Mouse (Mus musculus): ENCODE data around the gene Col26a1. TPM values are rescaled to one million over a fixed set of nuclear protein-coding genes. Genes with fewer than 3 reads are reported as not detected.

The Col26a1 gene
- polyA plus RNA-seq, 1 experiment: 0.02 TPM

DNA sequence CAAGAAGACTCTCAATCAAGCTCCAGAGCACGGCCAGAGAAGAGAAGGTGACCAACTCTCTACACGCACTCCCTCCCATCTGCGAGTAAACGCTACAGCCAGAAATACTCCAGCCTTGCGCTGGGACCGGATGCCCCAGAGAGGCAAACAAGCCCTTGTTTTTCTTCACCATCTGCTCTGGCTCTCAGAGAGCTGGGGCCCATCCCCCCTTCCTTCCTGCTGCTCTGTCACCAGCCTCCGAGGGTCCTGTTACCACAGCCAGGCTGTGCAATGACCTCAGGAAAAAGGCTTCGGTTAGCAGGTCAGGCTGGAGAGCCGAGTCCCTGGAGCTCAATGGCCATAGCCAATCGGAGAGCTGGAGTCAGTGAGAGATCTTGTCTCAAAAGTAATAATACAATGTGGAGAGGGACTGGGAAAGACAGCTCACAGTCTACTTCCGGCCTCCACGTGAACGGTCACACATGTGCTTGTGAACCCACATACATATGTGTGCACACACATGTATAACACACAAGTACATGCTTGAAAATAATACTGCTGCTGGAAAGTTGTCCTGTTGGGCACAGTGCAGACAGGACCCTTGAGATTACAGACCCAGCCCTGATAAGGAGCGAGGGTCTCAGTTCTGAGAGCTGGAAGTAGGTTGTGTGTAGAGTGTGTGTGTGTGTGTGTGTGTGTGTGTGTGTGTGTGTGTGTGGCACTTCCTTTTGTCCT is 18.9 kb downstream of the Col26a1 start:
- no peaks in the 10 kb centered on the region; the same call in 1 of the 2 replicates for H3K9me3 ChIP-seq (ENCODE audit: control insufficient read depth, low read length)
- no peaks in the 10 kb centered on the region for H3K36me3 ChIP-seq (ENCODE audit: control insufficient read depth)
- no peaks in the 10 kb centered on the region for H3K4me1 ChIP-seq (ENCODE audit: control insufficient read depth)
- H3K27me3 ChIP-seq (ENCODE audit: control insufficient read depth): no peaks in the 10 kb centered on the region; the same call in 1 of the 2 replicates
- TF ChIP-seq TAL1 (IDR thresholded peaks at IDR 0.05; ENCODE audit: low read length) (no peak), GATA1 (IDR thresholded peaks at IDR 0.05; ENCODE audit: low read length) (no peak)
- no peak overlapping the region for H3K4me3 ChIP-seq (replicated peaks)

DNA sequence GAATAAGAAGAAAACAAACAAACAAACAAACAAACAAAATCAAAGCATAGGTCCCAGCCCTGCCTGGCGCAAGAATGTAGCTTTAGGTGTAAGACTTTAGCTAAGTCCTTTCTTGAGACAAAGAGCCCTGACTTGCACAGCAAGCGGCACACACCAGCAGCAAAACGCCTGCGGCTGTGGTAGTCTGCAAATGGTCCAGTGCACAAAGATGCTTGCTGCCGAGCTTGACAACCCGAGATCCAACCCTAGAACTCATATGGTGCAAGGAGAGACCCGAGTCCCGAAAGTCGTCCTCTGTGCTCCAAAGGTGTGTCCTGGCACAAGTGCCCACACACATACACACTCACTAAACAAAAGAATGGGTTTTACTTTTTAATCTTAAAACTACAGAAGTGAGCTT is 19.7 kb downstream of the Col26a1 start:
- H3K9me3 ChIP-seq (ENCODE audit: control insufficient read depth, low read length): no peaks in the 10 kb centered on the region
- TF ChIP-seq TAL1 (IDR thresholded peaks at IDR 0.05; ENCODE audit: low read length): no peak
- TF ChIP-seq GATA1 (IDR thresholded peaks at IDR 0.05; ENCODE audit: low read length): no peak
- no peaks in the 10 kb centered on the region; the same call in 1 of the 2 replicates for H3K27me3 ChIP-seq (ENCODE audit: control insufficient read depth)
- H3K36me3 ChIP-seq (ENCODE audit: control insufficient read depth): no peaks in the 10 kb centered on the region
- H3K4me1 ChIP-seq (ENCODE audit: control insufficient read depth): no peaks in the 10 kb centered on the region
- H3K4me3 ChIP-seq (replicated peaks): no peak overlapping the region

DNA sequence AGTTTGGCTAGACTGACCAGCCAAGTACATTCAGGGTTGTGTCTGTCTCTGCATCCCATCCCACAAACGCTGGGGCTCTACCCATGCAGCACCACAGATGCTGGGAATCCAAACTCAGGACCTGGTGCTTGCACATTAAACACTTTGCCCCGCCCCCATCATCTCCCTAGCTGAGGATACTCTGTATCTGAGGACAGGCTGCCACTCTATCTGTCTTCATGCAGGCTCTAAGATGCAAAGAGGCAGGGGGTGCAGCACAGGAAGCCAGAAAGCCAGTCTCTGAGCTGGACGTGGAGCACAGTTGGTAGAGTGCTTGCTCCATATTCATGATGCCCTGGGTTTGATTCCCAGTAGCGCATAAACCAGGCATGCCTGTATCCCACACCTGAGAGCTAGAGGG is 20.2 kb downstream of the Col26a1 start:
- H3K4me1 ChIP-seq (ENCODE audit: control insufficient read depth): no peaks in the 10 kb centered on the region
- H3K27me3 ChIP-seq (ENCODE audit: control insufficient read depth): no peaks in the 10 kb centered on the region; the same call in 1 of the 2 replicates
- TF ChIP-seq GATA1 (IDR thresholded peaks at IDR 0.05; ENCODE audit: low read length) (no peak), TAL1 (IDR thresholded peaks at IDR 0.05; ENCODE audit: low read length) (no peak)
- H3K9me3 ChIP-seq (ENCODE audit: control insufficient read depth, low read length): no peaks in the 10 kb centered on the region
- no peak overlapping the region for H3K4me3 ChIP-seq (replicated peaks)
- H3K36me3 ChIP-seq (ENCODE audit: control insufficient read depth): no peaks in the 10 kb centered on the region

DNA sequence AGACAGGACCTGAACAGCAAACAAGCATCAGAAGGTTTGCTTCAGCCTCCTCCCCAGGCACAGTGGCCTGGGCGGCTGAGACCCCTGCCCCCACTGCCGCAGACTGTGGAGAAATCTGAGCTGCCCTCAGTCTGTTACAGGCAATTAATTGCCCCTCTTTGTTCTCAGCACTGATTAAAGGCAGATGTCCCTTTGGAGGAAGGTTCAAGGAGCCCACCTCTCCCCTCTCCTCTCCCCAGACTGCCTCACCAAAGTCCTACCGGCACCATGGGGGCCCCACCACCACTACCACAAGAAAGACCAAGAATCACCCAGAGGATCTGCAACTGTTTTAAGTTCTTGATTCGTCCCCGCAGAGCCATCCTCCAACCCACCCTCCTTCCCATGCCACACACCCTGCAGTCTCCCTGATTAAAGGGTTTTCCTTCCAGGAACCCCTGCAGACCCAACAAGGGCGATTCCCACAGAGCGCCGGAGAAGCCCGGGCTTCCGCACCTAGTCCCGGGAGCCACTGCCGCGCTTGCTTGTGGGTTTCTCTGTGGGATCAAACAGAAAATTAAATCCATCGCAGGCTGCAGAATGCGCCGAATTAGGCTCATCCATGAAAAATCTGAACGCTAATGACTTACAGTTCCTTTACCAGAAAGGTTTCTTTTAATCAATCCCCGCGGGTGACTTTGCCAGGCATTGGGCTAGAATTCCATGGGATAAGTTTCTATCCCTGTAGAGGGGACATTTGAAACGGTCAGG is 21.6 kb downstream of the Col26a1 start:
- no peaks in the 10 kb centered on the region for H3K4me1 ChIP-seq (ENCODE audit: control insufficient read depth)
- H3K4me3 ChIP-seq (replicated peaks): no peak overlapping the region
- H3K9me3 ChIP-seq (ENCODE audit: control insufficient read depth, low read length): no peaks in the 10 kb centered on the region
- TF ChIP-seq GATA1 (IDR thresholded peaks at IDR 0.05; ENCODE audit: low read length): no peak
- no peak for TF ChIP-seq TAL1 (IDR thresholded peaks at IDR 0.05; ENCODE audit: low read length)
- no peaks in the 10 kb centered on the region; the same call in 1 of the 2 replicates for H3K27me3 ChIP-seq (ENCODE audit: control insufficient read depth)
- H3K36me3 ChIP-seq (ENCODE audit: control insufficient read depth): no peaks in the 10 kb centered on the region

DNA sequence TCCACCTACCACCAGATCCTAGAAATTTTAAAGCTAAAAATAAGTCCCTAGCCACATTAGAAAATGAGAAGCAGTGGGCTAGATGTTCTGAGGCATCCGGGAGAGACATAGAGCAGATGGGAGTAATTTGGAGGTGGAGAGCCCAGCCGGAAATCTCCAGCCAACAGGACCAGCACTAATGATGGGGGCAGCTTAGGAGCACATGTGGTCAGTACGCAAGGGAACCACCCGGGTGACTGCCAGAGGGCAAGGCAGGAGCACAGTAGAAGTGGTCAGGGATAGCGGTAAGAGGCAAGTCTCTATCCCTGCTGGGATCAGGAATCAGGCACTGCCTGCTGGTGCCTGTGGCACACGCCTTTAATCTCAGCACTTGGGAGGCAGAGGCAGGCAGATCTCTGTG is 32.3 kb downstream of the Col26a1 start:
- Histone ChIP-seq H3K4me1 (ENCODE audit: control insufficient read depth) (no peaks in the 10 kb centered on the region; the same call in 1 of the 2 replicates), H3K9me3 (ENCODE audit: control insufficient read depth, low read length) (peaks cover 3% of the 10 kb centered on the region), H3K4me3 (replicated peaks) (no peak overlapping the region), H3K36me3 (ENCODE audit: control insufficient read depth) (no peaks in the 10 kb centered on the region), H3K27me3 (ENCODE audit: control insufficient read depth) (no peaks in the 10 kb centered on the region)
- TF ChIP-seq TAL1 (IDR thresholded peaks at IDR 0.05; ENCODE audit: low read length) (no peak), GATA1 (IDR thresholded peaks at IDR 0.05; ENCODE audit: low read length) (no peak)

DNA sequence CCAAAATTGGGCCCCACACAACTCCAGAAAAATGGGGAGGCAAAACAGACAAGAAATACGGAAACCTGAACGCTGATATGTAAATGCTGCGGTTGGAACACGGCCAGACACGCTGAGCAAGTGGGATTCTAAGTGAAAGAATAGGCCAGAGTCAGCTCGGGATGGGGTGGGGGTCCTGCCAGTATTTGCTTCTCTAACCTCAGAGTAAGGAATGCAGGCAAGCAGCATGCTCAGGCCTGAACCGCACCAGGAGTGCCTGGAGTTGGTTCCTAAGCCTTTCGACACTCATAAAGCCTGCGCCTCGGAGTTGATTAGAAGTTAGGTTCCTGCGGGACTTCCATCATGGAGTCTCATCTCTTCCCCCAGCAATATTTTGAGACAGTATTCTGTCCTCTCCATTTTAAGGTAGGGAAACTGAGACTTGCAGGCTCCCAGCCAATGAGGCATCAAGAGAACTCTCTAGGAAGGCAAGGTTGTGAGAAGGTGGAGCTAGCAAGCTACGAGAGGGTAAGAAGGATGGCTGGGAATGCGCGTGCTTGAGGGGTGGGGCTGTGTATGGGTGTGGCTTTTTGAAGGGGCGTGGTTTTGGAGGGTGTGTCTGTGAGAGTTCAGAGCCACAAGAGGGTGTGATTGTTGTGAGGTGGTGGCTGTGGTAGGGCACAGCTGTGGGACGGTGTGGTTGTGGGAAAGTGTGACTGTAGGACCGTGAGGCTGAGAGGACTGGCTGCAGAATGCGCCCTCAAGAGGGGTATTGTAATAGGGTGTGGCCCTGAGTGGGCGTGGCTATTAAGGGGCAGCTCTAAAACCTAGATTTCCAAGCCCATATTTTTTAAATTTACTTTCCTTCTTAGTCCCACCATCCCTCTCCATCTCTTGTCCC is 36.4 kb downstream of the Col26a1 start:
- no peak for TF ChIP-seq GATA1 (IDR thresholded peaks at IDR 0.05; ENCODE audit: low read length)
- no peak for TF ChIP-seq TAL1 (IDR thresholded peaks at IDR 0.05; ENCODE audit: low read length)
- Histone ChIP-seq H3K4me3 (replicated peaks) (no peak overlapping the region), H3K9me3 (ENCODE audit: control insufficient read depth, low read length) (peaks cover 3% of the 10 kb centered on the region), H3K36me3 (ENCODE audit: control insufficient read depth) (no peaks in the 10 kb centered on the region), H3K27me3 (ENCODE audit: control insufficient read depth) (no peaks in the 10 kb centered on the region), H3K4me1 (ENCODE audit: control insufficient read depth) (no peaks in the 10 kb centered on the region; the same call in 1 of the 2 replicates)

DNA sequence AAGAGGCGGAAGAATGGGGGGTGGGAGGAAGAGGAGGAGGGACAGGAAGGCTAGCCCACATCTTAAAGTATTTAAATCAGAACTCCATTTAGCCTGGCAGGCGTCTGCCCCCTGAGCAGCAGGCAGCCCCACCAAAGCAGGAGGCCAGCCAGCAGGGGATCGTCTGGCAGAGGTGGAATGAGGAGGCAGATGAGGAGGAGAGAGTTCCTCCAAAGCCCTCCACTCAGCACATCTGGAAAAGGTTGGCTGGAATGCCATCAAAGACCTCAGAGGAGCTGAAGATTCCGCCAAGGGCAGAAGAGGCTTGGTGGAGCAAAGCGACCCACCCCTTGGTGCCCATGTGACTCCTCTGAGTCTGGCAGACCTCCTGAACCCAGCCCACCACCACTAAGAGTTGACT is 39.1 kb downstream of the Col26a1 start:
- Histone ChIP-seq H3K4me1 (ENCODE audit: control insufficient read depth) (no peaks in the 10 kb centered on the region; the same call in 1 of the 2 replicates), H3K36me3 (ENCODE audit: control insufficient read depth) (no peaks in the 10 kb centered on the region), H3K4me3 (replicated peaks) (no peak overlapping the region), H3K9me3 (ENCODE audit: control insufficient read depth, low read length) (peaks cover 3% of the 10 kb centered on the region), H3K27me3 (ENCODE audit: control insufficient read depth) (no peaks in the 10 kb centered on the region)
- TF ChIP-seq GATA1 (IDR thresholded peaks at IDR 0.05; ENCODE audit: low read length): no peak
- no peak for TF ChIP-seq TAL1 (IDR thresholded peaks at IDR 0.05; ENCODE audit: low read length)

DNA sequence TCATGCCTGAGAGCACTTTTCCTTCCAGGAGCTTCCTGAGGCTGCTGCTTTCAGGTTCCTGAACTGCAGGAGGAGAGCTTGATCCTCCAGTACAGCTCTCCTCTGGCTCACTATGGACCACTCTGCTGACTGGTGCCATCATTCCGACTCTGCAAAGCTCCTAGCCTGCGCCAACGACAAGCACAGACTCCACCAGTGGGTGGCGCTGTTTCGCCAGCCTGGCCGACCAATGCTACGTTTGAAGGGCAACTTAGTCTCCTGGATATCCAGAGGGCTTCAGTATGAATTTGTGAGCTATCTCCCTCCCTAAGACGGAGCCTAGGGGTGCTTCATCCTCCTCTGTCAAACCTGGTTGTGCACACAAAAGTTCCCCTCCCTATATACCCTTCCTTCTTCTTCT is 43.0 kb downstream of the Col26a1 start:
- no peak for TF ChIP-seq GATA1 (IDR thresholded peaks at IDR 0.05; ENCODE audit: low read length)
- no peak for TF ChIP-seq TAL1 (IDR thresholded peaks at IDR 0.05; ENCODE audit: low read length)
- Histone ChIP-seq H3K36me3 (ENCODE audit: control insufficient read depth) (no peaks in the 10 kb centered on the region), H3K4me1 (ENCODE audit: control insufficient read depth) (no peaks in the 10 kb centered on the region), H3K27me3 (ENCODE audit: control insufficient read depth) (no peaks in the 10 kb centered on the region), H3K9me3 (ENCODE audit: control insufficient read depth, low read length) (no peaks in the 10 kb centered on the region), H3K4me3 (replicated peaks) (no peak overlapping the region)
